Mouse (Mus musculus) megakaryocyte progenitor cell, adult 5-6 weeks (primary cell): ENCODE measurements around the gene Cpn1. TPM values are rescaled to one million over a fixed set of nuclear protein-coding genes. Genes with fewer than 3 reads are reported as not detected.
A peak's percentile ranks its signal among the peaks of the same experiment; 100 is the strongest.
"Not testable (repeated sequence)": the region's sequence is repeated elsewhere in the genome, so short reads cannot be mapped to it uniquely, and the experiment has no call there.

Source experiments
- ATAC-seq: replicated peaks from 2 replicates; pipeline ENCODE4 v1.8.0; 2016; ENCODE audit warnings: mild to moderate bottlenecking, moderate TSS enrichment, inconsistent platforms; ENCODE audit not compliant: poor library complexity
- total RNA-seq, 2 experiments: library from RNA; stranded (forward) in 1 of 2; stranded (reverse) in 1 of 2; fragments of 157-497, 149-512 nt in 1 of 2; fragments of 200-1000 nt in 1 of 2; gene quantifications; 2 replicates each; pipeline versions ENCODE4 v1.2.3 to v1.2.4; 2015 to 2017

Cpn1 gene
- total RNA-seq, 2 experiments from 2014 or later = 0.22 to 0.29 TPM

GRCm38 (mm10) chr19:43990362-43990761 is 4.0 kb upstream of the Cpn1 start:
- ATAC-seq = no peak

GRCm38 (mm10) chr19:43981992-43982391 is 4.4 kb downstream of the Cpn1 start:
- ATAC-seq = no peak

DNA sequence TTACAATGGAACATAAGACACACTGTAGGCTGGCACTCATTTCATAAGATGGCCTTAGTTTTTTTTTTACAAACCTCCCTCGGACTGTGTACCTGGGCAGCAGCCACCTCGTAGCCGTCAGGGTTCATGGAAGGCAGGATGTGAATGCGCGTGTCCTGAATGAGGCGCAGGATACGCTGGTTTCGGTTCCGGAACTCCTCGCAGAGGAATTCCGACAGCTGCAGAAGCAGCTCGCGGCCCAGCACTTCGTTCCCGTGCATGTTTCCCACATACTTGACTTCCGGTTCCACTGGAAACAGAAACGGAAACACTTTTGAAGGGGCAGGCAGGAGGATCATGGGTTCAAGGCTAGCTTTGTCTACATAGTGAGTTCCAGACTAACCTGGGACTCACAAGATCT is 5.6 kb downstream of the Cpn1 start:
- ATAC-seq = no peak

- no peak for ATAC-seq
Observed at GRCm38 (mm10) chr19:43977799-43978198, 8.6 kb downstream of the Cpn1 start.

- ATAC-seq = no peak
Observed at GRCm38 (mm10) chr19:43976661-43977060, 9.7 kb downstream of the Cpn1 start.

DNA sequence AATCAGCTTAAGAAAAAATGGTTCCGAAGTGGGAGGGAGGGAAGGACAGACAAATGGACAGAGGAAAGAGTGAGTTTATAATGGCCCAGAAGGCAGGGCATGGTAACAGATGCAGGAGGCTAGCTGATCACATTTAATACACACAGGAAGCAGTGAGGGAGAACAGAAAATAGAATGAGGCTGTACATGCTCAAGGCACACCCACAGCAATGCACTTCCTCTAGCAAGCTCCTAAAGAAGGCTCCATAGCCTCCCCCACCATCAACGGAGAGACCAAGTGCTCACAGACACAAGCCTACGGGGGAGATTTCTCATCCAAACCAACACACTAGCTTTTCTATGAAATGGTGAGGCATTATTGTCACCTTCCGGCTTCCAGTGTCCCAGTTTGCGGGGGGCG is 12.1 kb downstream of the Cpn1 start:
- no peak for ATAC-seq

GRCm38 (mm10) chr19:43973711-43974110 is 12.6 kb downstream of the Cpn1 start:
- ATAC-seq = no peak

- ATAC-seq = no peak
Observed at GRCm38 (mm10) chr19:43972129-43972528, 14.2 kb downstream of the Cpn1 start.

DNA sequence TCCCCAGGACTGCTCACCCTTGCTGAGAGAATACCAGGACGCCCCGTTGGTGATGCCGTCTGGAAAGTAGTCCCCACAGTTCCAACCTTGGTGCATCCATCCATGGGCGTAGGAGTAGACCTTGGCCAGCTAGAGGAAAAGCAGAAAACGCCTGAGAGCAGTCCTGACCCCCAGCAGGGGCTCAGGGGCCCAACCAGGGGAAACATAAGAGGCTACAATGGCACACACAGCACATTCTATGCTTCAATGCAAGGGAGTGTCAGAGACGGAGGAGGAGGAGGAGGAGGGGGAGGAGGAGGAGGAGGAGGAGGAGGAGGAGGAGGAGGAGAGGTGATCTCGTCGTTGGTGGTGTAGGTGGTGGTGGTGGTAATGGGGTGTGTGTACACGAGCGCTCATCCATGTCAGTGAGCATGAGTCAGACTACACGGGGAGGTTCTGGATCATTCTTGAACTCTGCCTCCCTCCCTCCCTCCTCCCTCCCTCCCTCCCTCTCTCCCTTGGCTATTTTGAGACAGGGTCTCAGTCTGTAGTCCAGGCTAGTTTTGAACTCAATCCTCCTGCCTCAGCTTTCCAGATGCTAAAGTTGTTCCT is 17.8 kb downstream of the Cpn1 start:
- no peak for ATAC-seq

DNA sequence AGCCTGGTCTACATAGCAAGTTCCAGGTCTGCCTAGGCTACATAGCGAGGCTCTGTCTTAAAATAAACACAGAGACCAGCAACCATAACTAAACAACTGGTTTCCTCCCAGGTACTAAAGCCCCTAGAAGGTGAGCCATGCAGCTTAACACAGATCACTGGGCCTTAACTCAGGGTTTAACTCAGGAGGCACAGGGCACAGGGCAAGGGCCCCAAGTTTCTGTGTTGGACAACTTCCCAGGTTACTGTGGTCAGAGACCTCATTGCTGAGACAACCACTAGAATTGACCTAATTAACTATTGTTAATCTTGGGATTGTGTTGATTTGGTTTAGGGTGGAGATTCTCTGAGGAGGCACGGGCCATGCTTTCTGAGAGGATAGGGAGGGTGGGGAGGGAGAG is 19.9 kb downstream of the Cpn1 start:
- ATAC-seq = no peak

DNA sequence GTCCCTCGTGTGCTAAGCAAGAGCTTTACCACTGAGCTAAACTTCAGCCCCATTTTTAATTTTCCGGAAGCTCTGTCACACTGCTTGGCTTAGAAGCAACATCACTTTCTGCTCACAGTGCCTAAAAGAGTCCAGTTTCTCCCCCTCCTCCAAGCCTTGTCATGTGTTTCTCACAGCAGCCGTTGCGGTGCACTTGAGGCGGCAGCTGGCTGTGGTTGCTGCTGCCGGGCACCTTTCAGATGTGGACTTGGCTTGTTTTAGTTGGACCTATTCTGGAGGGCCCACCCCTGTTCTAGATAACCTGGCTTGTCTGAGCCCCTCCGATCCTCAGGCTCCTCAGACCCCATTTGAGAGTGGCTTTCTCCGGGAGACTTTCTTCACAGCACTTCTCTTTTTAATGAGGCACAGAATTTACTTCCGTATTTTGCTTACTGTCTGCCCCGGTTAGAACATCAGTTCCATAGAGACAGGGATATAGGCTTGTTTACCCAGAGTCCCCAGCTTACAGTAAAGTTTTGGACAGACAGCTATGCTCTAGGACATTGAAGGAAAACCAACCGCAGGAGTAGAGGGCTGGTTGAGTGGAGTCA is 20.8 kb downstream of the Cpn1 start:
- ATAC-seq = peak; percentile 69

- ATAC-seq = no peak
Observed at GRCm38 (mm10) chr19:43962795-43963194, 23.6 kb downstream of the Cpn1 start.

DNA sequence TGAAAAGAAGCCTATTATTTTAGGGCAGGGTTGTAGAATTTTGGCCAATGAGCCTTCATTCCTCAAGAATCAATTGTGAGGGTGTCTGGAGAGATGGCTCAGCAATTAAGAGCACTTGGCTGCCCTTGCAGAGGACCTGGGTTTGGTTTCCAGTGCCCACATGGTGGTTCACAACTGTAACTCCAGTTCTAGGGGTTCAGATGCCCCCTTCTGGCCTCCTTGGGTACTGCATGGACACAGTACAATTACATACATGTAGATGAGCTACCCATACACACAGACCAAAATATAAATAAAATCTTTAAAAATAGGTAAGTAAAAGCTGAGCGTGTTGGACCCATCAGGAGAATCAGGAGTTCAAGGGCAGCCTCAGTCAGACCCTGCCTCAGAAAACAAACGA is 25.2 kb downstream of the Cpn1 start:
- ATAC-seq = peak; percentile 55; the same call in 1 of the 2 replicates

GRCm38 (mm10) chr19:43960014-43960413 is 26.3 kb downstream of the Cpn1 start:
- no peak for ATAC-seq

DNA sequence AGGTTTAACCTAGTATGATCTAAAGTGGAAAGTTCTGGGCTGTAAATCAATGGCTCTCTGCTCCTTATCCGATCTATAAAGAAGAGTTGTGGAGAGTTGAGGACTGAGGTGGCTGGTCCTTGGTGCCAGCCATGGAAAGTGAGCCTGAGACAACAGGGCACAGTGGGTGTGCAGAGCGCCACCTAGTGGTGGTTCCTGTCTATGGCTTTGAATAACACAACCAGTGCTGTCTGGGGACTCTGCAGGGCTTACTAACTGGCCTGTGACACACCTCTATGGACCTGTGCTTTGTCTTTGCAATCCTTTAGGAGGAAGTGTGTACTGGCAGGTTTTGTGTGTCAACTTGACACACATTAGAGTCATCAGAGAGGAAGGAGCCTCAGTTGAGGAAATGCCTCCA is 27.2 kb downstream of the Cpn1 start:
- ATAC-seq = peak; percentile 92

DNA sequence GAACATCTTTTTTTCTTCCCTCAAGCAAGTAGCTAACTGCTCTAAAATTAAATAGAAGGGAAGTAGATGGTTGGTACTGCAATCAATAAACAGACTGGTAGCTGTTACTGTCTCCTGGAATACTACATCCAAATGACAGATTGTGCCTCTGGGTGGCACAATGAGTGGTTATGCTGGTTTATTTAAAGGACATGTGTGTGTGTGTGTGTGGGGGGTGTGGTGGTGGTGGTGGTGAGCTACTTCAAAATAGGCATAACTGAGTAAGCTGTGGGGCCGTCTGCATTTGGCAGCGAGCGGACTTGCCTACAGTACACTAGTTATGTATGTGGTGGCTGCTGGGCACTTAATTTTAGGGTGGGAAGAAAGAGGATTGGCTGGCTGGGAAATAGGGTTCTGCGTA is 28.5 kb downstream of the Cpn1 start:
- no peak for ATAC-seq

GRCm38 (mm10) chr19:43957402-43957801 is 29.0 kb downstream of the Cpn1 start:
- ATAC-seq = no peak

DNA sequence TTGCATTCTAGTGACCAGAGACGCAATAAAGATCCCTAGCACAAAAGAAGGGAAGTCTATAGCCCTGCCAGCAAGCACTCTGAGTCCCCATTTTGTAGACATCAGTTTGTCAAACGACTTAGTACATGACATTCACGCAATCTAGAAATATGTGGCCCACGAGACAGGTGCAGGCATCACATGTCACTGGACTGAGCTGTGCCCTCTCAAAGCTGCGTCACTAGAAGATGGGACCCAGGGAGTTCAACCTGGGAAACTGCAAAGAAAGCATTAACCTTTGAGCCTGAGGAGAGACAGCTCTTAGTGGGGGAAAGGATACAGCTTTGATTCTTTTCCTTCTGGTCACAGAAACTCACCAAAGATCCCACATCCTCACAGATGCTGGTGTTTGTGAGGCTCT is 31.1 kb downstream of the Cpn1 start:
- no peak for ATAC-seq

DNA sequence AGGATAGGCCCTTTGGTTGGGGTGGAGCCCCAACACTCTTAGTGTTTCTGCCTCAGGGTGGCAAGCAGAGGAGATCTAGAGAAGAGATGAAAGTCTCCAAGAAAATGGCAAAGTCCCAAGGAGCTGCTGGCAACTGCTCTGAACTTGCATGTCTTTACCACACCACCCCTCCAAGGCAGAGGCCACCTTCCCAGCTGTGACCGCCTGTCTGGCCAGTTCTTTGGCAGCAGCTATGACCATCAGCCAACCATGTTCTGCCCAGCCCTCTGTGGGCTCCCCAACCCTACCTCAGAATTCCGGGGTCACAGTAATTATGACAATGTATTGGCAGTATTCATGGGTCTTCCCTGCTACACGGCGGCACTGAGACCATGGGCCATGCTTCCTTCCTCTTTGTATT is 31.5 kb downstream of the Cpn1 start:
- no peak for ATAC-seq

- ATAC-seq = not testable (repeated sequence)
Observed at GRCm38 (mm10) chr19:43952936-43953335, 33.4 kb downstream of the Cpn1 start.

- 0 out of 2 replicates have a peak, but pooled peaks have one; percentile 29 for ATAC-seq
Observed at GRCm38 (mm10) chr19:43949111-43949810, 37.1 kb downstream of the Cpn1 start.

DNA sequence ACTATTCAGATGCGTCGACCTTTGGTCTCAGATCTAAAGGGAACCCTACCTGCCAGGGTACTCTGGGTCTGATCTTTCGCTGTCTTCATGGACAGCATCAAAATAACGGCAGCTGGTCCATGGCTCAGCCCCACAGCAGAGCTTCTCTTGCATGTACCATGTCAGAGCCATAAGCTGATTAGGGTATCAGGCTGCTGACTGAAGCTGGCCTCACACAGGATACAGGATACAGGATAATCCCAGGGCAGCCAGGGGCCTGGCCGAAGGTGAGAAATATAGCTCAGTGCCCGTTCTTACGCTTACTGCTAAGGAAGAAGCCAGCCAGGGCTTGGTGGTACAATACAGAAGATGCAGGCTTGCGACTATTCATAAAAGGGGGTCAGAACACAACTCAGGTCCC is 41.8 kb downstream of the Cpn1 start:
- ATAC-seq = no peak
